Mouse (Mus musculus) megakaryocyte-erythroid progenitor cell, adult 5-6 weeks (primary cell): ENCODE measurements around the gene Npas2. TPM values are rescaled to one million over a fixed set of nuclear protein-coding genes. Genes with fewer than 3 reads are reported as not detected.

Experiments used
- ATAC-seq: replicated peaks from 2 replicates; pipeline ENCODE4 v1.8.0; 2016; ENCODE audit warnings: mild to moderate bottlenecking, inconsistent platforms; ENCODE audit not compliant: severe bottlenecking, poor library complexity, low FRiP score, low TSS enrichment
- total RNA-seq, 2 experiments: library from RNA; stranded (forward) in 1 of 2; stranded (reverse) in 1 of 2; fragments of 200-1000, 215-1000 nt in 1 of 2; fragments of >200 nt in 1 of 2; fragmentation: Nextera tagmentation in 1 of 2; gene quantifications; 2 replicates each; pipeline ENCODE4 v1.2.3; 2014 to 2017

The Npas2 gene
- total RNA-seq, 2 experiments from 2014 or later: 0.52 TPM; not detected in 1

DNA sequence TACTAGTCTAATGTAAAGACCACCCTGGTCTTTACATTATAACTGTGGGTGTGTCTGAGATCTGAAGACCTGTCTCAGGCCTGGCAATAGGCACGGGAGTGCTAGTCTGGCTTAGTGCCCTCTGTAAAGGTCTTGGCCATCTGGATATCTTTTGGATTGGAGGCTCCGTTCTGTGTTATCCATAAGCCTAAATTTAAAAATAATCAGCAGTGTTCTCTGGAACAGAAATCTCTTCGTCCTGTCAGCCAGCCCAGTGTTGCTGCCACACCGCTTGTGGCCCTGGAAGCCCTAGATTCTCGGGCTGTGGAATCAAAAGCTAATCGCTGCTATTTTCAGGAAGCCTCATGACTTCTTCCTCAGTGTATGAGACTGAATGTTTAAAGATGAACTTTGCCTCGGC lies 86.9 kb downstream of the Npas2 start:
- ATAC-seq: no peak

DNA sequence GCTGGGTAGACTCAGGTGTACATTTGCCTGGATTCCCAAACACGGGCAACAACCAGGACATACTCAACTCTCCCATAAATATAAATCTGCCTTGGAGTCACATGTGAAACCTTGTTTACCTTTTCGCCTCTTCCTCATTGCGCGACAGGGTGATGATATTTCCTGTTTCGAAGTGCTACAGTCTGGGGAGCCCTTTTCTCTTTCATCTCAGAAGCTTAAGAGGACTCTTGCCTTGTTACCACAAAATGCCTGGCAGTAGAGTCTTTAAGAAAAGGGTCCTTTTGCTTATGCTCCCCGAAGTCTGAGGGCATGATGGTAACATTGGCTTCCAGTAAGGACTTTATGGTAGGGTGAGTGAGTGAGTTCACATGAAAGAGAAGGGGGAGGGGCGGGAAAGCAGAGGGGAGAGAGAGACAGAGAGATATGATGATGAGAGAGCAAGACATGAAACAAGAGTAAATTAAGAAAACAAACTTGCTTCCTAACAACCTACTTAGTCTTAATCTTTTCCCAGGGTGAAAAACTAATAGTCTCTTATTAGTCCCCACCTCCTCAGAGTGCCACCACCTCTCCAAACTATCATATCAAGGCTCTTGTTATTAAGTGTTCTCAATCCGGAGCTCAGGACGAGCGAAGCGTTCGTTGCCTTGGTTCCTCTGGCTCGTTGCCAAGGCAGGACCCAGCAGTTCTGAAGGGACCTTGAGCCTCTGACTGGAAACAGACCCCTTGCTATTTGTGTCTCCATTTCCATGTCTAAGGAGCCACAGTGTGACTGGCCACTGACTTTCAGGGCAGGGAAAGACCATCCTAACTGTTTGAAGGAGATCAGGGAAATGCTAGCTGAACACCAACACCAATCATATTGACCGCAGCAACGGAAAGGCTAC lies 87.7 kb downstream of the Npas2 start:
- no peak for ATAC-seq

- ATAC-seq: no peak
These were observed 88.4 kb downstream of the Npas2 start for GRCm38 (mm10) chr1:39281888-39282287.

DNA sequence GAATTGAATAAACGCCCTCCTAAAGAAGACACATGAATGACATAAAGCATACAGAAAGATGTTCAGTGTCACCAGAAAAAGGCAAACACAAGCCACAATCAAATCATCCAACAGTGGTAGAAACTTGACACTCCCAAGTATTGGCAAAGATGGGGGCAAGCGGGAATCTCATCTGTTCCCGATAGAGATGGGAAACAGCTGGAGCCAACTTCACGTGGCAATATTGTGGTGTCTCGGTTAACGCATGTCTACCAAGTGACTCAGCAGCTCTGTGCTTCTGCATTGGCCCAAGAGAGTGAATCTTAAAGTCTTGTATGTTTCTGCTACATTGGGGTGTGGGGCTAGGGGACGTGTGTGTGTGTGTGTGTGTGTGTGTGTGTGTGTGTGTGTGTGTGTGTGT lies 89.8 kb downstream of the Npas2 start:
- no peak for ATAC-seq

GRCm38 (mm10) chr1:39284786-39285185 lies 91.3 kb downstream of the Npas2 start:
- no peak for ATAC-seq

GRCm38 (mm10) chr1:39287076-39287475 lies 93.5 kb downstream of the Npas2 start:
- ATAC-seq: no peak

DNA sequence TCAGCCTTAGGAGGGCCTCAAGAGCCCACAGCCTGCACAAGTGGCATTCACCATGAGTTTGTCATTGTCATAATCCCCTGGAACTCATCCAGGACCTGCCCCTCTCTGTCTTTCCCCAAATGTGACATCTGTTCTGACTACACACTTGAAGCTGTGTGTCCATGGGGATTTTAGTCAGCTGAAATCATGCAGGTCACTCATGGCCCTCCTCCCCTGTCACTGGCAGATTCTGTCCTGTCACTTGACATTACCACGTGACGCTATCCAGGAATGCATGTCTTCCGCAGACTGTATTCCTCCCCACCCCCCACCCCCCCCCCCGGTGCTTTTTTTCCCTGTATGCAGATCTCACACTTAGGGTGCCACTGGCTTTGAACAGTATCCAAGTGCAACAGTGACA lies 94.3 kb downstream of the Npas2 start:
- no peak for ATAC-seq

DNA sequence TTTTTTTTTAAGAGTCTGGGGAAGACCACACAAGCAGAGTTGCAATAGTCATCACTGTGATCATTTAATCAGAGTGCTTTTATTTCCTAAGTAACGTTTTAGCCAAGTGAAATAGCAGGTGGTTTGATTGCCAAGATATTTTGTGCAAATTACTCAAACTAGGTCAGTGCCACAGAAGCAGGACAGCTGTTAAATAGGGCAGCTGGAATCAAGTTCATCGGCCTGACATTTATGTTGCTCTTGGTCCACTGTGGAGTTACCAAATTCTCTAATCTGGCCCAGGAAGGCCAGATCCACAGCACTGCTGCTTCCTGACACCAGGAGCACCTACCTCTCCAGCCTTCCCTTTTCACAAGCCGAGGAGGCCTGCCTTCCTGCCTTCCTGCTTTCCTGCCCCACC lies 94.9 kb downstream of the Npas2 start:
- ATAC-seq: no peak

GRCm38 (mm10) chr1:39292001-39292400 lies 98.5 kb downstream of the Npas2 start:
- ATAC-seq: no peak

- no peak for ATAC-seq
These were observed 104.8 kb downstream of the Npas2 start for GRCm38 (mm10) chr1:39298294-39298693.

GRCm38 (mm10) chr1:39300243-39300642 lies 106.7 kb downstream of the Npas2 start:
- no peak for ATAC-seq

GRCm38 (mm10) chr1:39300676-39301075 lies 107.1 kb downstream of the Npas2 start:
- no peak for ATAC-seq

- ATAC-seq: no peak
These were observed 108.7 kb downstream of the Npas2 start for GRCm38 (mm10) chr1:39302246-39302645.

- ATAC-seq: no peak
These were observed 109.6 kb downstream of the Npas2 start for GRCm38 (mm10) chr1:39303054-39303649.

DNA sequence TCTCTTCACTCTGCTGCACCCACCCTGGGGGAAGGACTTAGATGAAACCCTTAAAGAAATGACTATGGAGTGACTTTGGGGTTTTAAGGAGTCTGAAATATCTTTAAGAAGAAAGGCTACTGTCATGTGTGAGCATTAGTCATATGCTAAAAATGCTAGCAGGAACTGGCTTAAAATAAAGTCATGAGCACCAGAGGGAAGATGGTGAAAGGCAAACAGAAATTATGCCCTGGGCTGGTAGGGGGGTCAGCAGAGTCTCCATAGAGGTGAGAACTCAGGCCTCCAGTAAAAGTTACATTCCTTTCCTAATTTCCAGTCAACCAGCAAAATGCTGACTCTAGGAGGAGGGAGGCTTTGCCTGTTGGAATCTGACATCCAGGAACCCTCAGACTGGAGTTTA lies 113.8 kb downstream of the Npas2 start:
- no peak for ATAC-seq

- no peak for ATAC-seq
These were observed 114.4 kb downstream of the Npas2 start for GRCm38 (mm10) chr1:39307971-39308370.

DNA sequence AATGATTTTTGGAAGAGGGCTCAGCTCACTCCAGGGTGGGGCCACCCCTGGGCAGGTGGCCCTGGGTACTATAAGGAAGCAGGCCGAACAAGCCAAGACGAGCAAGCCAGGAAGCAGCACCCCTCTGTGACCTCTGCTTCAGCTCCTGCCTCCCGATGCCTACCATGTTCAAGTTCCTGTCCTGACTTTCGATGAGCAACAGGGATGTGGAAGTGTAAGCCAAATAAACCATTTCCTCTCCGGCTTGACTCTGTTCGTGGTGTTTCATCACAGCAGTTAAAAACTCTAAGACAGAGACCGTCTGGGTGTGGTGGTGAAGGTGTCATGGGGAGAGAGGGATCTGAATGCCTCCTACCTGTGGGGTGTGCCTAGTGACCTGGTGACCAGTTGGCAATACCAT lies 116.0 kb downstream of the Npas2 start:
- ATAC-seq: no peak

GRCm38 (mm10) chr1:39312345-39312967 lies 118.9 kb downstream of the Npas2 start:
- no peak for ATAC-seq

DNA sequence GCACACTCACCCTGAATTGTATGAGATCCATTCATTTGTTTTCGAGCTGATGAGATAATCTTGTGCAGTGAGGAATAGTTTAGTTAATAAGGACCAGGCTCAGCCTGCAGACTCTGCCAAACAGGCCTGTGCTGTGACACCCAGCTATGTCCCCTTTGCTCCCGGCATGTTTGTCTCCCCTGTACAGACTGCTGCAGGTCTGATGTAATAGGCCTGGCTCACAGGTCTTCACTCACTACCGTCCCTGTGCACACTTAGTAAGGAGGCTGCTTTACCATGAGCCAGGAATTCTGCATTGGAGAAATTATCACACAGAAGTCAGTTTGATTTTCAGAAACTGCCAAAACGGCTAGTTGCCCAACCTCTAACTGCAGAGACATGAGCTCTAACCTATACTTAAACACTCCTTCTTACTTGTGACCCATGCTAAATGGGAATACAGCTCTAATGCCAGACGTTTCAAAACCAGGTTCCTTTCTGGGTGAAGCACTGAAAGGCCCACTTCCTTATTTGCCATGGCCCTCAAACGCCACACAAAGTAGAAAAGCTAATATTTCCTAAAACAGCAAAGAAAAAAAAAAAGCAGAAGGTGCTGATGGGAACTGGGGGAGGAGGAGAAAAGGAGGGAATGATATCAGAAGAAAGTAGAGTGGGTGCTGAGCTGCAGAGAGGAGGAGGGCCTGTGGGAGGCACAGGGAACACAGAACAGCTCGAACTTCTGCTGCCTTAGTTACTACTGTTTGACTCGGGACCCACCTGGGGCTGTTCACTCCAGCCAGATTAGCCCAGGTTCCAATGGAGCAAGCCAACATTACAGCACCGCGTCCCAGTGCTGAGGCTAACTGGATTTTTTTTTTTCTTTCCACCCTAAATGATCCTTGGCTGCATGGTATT lies 120.1 kb downstream of the Npas2 start:
- ATAC-seq: no peak

DNA sequence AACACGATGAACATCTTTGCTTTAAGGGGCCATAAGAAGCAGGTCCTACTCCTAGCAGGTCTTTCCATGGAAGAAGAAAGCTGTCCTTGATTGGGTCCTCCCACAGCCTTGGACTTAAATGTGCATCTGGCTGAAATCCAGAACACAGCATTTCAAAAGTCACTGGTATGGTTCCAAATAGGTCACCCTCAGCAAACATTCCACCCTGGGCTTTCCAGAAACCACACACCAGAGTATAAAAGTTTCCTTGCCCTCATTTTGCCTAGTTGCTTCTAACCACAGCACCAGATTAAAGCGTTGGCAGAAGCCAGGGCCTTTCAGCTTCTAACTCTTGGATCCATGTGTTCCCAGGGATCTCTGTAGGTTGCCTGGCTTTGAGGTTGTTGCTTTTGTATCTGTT lies 124.4 kb downstream of the Npas2 start:
- no peak for ATAC-seq
